ENCODE assay signal across 24 mouse cellular contexts in genomic region chr1:56671241-56671945, GRCm38 (mm10). TPM values are rescaled to one million over a fixed set of nuclear protein-coding genes. Genes with fewer than 3 reads are reported as not detected.
DNase-seq lines count a peak whose midpoint lies in the region; ATAC-seq and TF ChIP-seq lines count a peak whose summit lies in the region.
"Had no signal": no experiment of that assay in that cellular context is flagged by ENCODE, and none has a peak within 500 bp of the region (broad histone marks: within the 10 kb centered on the region; RNA-seq: fewer than 3 reads in every experiment).

No protein-coding gene starts in this region.

- H3K4me2 ChIP-seq in forebrain, embryonic 14.5 days (ENCODE audit: low read length): no peak overlapping the region
- no peak overlapping the region for H3K4me2 ChIP-seq in liver, postnatal 0 days (ENCODE audit: low read depth, low read length)
- H3K4me2 ChIP-seq: embryonic facial prominence, embryonic 15.5 days; heart, embryonic 12.5 days; lung, embryonic 14.5 days had no signal

- no peaks in the 10 kb centered on the region for H3K27me3 ChIP-seq in forebrain, embryonic 14.5 days (replicated peaks; ENCODE audit: control insufficient read depth, insufficient read depth, low read length)
- no peaks in the 10 kb centered on the region for H3K27me3 ChIP-seq in liver, postnatal 0 days (ENCODE audit: insufficient read depth, low read length)
- H3K27me3 ChIP-seq: embryonic facial prominence, embryonic 15.5 days; heart, embryonic 12.5 days had no signal

- no peak overlapping the region for H3K4me3 ChIP-seq in forebrain, embryonic 14.5 days (ENCODE audit: low read depth, low read length)
- H3K4me3 ChIP-seq in liver, postnatal 0 days (ENCODE audit: low read depth, low read length): no peak overlapping the region
- H3K4me3 ChIP-seq: embryonic facial prominence, embryonic 15.5 days; heart, embryonic 12.5 days had no signal

- peak; percentile 57 for ATAC-seq in forebrain, embryonic 14.5 days
- no peak for ATAC-seq in liver, postnatal 0 days
- ATAC-seq: intestine, postnatal 0 days; midbrain, embryonic 16.5 days had no signal

- 15% methylated on average over 8 of the region's 8 CpGs for WGBS in forebrain, embryonic 14.5 days
- WGBS in liver, postnatal 0 days (ENCODE audit: insufficient replicate concordance): 50% methylated on average over 8 of the region's 8 CpGs

- TF ChIP-seq CTCF in liver, postnatal 0 days (IDR thresholded peaks at IDR 0.05; ENCODE audit: low read depth): no peak

- DNase-seq in cerebellum, postnatal 25 days: peak; percentile 36 to 51
- no peak for DNase-seq in cerebellum, adult 8-10 months
- DNase-seq in kidney, adult 9 months: peak; percentile 44
- DNase-seq in kidney, adult 18-20 months: no peak
- peak; percentile 41 for DNase-seq in forebrain, embryonic 14.5 days (ENCODE audit: low spot score)
- peak; percentile 33 for DNase-seq in kidney, postnatal 14 days
- no peak for DNase-seq in liver, postnatal 0 days
- no peak for DNase-seq in left cerebral cortex, adult 18-20 months (ENCODE audit: low spot score in 2 of 2)
- DNase-seq: adrenal gland, postnatal 25 days; heart, postnatal 4 days; layer of hippocampus, adult 9-11 months; lung, embryonic 14.5 days; right cerebral cortex, adult 18-20 months; spleen, adult 18-20 months had no signal

- TF ChIP-seq EP300 in liver, postnatal 0 days (IDR thresholded peaks at IDR 0.05; ENCODE audit: low read depth): no peak

- H3K36me3 ChIP-seq in forebrain, embryonic 14.5 days (ENCODE audit: control insufficient read depth, insufficient read depth, low read length): no peaks in the 10 kb centered on the region
- H3K36me3 ChIP-seq in liver, postnatal 0 days (replicated peaks; ENCODE audit: insufficient read depth, low read length): no peaks in the 10 kb centered on the region
- H3K36me3 ChIP-seq: embryonic facial prominence, embryonic 15.5 days; heart, embryonic 12.5 days had no signal

- H3K9ac ChIP-seq in forebrain, embryonic 14.5 days (ENCODE audit: low read length): no peak overlapping the region
- H3K9ac ChIP-seq in liver, postnatal 0 days (replicated peaks): no peak overlapping the region
- H3K9ac ChIP-seq: embryonic facial prominence, embryonic 15.5 days; heart, embryonic 12.5 days; lung, embryonic 14.5 days had no signal

- H3K9me3 ChIP-seq in forebrain, embryonic 14.5 days (replicated peaks; ENCODE audit: control insufficient read depth, low read length): no peaks in the 10 kb centered on the region
- H3K9me3 ChIP-seq in liver, postnatal 0 days (ENCODE audit: low read length): no peaks in the 10 kb centered on the region
- H3K9me3 ChIP-seq: embryonic facial prominence, embryonic 15.5 days; heart, embryonic 12.5 days had no signal

- H3K27ac ChIP-seq in forebrain, embryonic 14.5 days (ENCODE audit: low read depth, low read length): no peak overlapping the region
- no peak overlapping the region for H3K27ac ChIP-seq in liver, postnatal 0 days (ENCODE audit: low read depth)
- H3K27ac ChIP-seq: embryonic facial prominence, embryonic 15.5 days; stomach, postnatal 0 days had no signal

- H3K4me1 ChIP-seq in forebrain, embryonic 14.5 days (ENCODE audit: control insufficient read depth, insufficient read depth, low read length): no peaks in the 10 kb centered on the region
- no peaks in the 10 kb centered on the region for H3K4me1 ChIP-seq in liver, postnatal 0 days (ENCODE audit: insufficient read depth)
- H3K4me1 ChIP-seq: embryonic facial prominence, embryonic 15.5 days; heart, embryonic 12.5 days had no signal

RNA-seq across cellular contexts. Expression of gene Hsfy2, which starts 34.2 kb away (rescaled TPM):
- not detected in 2 replicates for polyA plus RNA-seq in forebrain, embryonic 14.5 days (2014; fragmentation: Nextera tagmentation; extraction: Ambion mirVana)
- polyA plus RNA-seq in liver, postnatal 0 days (2015; fragmentation: Nextera tagmentation; extraction: Ambion mirVana): not detected in 2 replicates
- total RNA-seq in left cerebral cortex, adult 18-20 months (2021): not detected
- total RNA-seq: adrenal gland, postnatal 25 days; gastrocnemius, postnatal 4 days; heart, postnatal 4 days; left cerebral cortex, postnatal 14 days; liver, adult 2 months had no signal
- polyA plus RNA-seq: cortical plate, adult 2 months; embryonic facial prominence, embryonic 15.5 days; heart, embryonic 12.5 days; intestine, postnatal 0 days; liver, adult 2 months; lung, embryonic 14.5 days; midbrain, embryonic 16.5 days; neural tube, embryonic 14.5 days; stomach, postnatal 0 days had no signal

Comparison
In these comparisons a context has a peak if more than half of its experiments do, and no peak if none do; other contexts are left out.
1. DNase-seq: peak in cerebellum, postnatal 25 days (2 of 2), kidney, adult 9 months (single experiment), forebrain, embryonic 14.5 days (single experiment) and kidney, postnatal 14 days (single experiment); none in cerebellum, adult 8-10 months (single experiment), kidney, adult 18-20 months (single experiment), liver, postnatal 0 days (single experiment) and left cerebral cortex, adult 18-20 months (0 of 2).